ENCODE assay signal across 19 mouse cellular contexts in genomic region chr8:26672486-26673395, GRCm38 (mm10).
DNase-seq lines count a peak whose midpoint lies in the region; ATAC-seq and TF ChIP-seq lines count a peak whose summit lies in the region.
"Had no signal": no experiment of that assay in that cellular context is flagged by ENCODE, and none has a peak within 500 bp of the region (broad histone marks: within the 10 kb centered on the region; RNA-seq: fewer than 3 reads in every experiment).

No protein-coding gene starts in this region.

- no peak overlapping the region for H3K9ac ChIP-seq in forebrain, embryonic 13.5 days
- no peak overlapping the region for H3K9ac ChIP-seq in midbrain, embryonic 16.5 days (ENCODE audit: low read depth, low read length)
- H3K9ac ChIP-seq in limb, embryonic 14.5 days (ENCODE audit: low read depth, low read length, severe bottlenecking): no peak overlapping the region
- H3K9ac ChIP-seq: embryonic facial prominence, embryonic 15.5 days had no signal

- no peak for TF ChIP-seq POLR2A in limb, embryonic 14.5 days (IDR thresholded peaks at IDR 0.05; ENCODE audit: borderline replicate concordance, extremely low read depth, insufficient read depth, insufficient read length)

- H3K9me3 ChIP-seq in forebrain, embryonic 10.5 days: no peaks in the 10 kb centered on the region
- H3K9me3 ChIP-seq in forebrain, embryonic 13.5 days (replicated peaks): no peaks in the 10 kb centered on the region
- no peaks in the 10 kb centered on the region for H3K9me3 ChIP-seq in midbrain, embryonic 10.5 days (replicated peaks)
- H3K9me3 ChIP-seq in midbrain, embryonic 16.5 days (replicated peaks; ENCODE audit: control insufficient read depth, low read length, poor library complexity, severe bottlenecking): no peaks in the 10 kb centered on the region
- H3K9me3 ChIP-seq in limb, embryonic 14.5 days (ENCODE audit: control insufficient read depth, low read length): peaks cover 3% of the 10 kb centered on the region; the same call in 1 of the 2 replicates
- H3K9me3 ChIP-seq: embryonic facial prominence, embryonic 15.5 days had no signal

- H3K4me1 ChIP-seq in forebrain, embryonic 10.5 days: peaks cover 33% of the 10 kb centered on the region
- peaks cover 24% of the 10 kb centered on the region for H3K4me1 ChIP-seq in forebrain, embryonic 13.5 days
- peaks cover 16% of the 10 kb centered on the region for H3K4me1 ChIP-seq in midbrain, embryonic 10.5 days
- no peaks in the 10 kb centered on the region for H3K4me1 ChIP-seq in midbrain, embryonic 16.5 days (ENCODE audit: control insufficient read depth, insufficient read depth, low read length)
- H3K4me1 ChIP-seq in limb, embryonic 14.5 days (ENCODE audit: control insufficient read depth, insufficient read depth, low read length): peaks cover 19% of the 10 kb centered on the region

- peaks cover 17% of the 10 kb centered on the region; the same call in 1 of the 2 replicates for H3K27me3 ChIP-seq in forebrain, embryonic 10.5 days (ENCODE audit: poor library complexity, severe bottlenecking)
- H3K27me3 ChIP-seq in forebrain, embryonic 13.5 days: peaks cover 14% of the 10 kb centered on the region
- H3K27me3 ChIP-seq in midbrain, embryonic 10.5 days (ENCODE audit: low read depth, poor library complexity, severe bottlenecking): no peaks in the 10 kb centered on the region
- H3K27me3 ChIP-seq in midbrain, embryonic 16.5 days (ENCODE audit: control insufficient read depth, insufficient read depth, low read depth, low read length): no peaks in the 10 kb centered on the region
- H3K27me3 ChIP-seq in limb, embryonic 14.5 days (ENCODE audit: control insufficient read depth, insufficient read depth, low read length): no peaks in the 10 kb centered on the region

- no peaks in the 10 kb centered on the region for H3K36me3 ChIP-seq in forebrain, embryonic 10.5 days (replicated peaks)
- no peaks in the 10 kb centered on the region for H3K36me3 ChIP-seq in forebrain, embryonic 13.5 days (ENCODE audit: poor library complexity, severe bottlenecking)
- no peaks in the 10 kb centered on the region for H3K36me3 ChIP-seq in midbrain, embryonic 10.5 days
- H3K36me3 ChIP-seq in midbrain, embryonic 16.5 days (ENCODE audit: control insufficient read depth, insufficient read depth, low read length): no peaks in the 10 kb centered on the region
- H3K36me3 ChIP-seq in limb, embryonic 14.5 days (ENCODE audit: control insufficient read depth, insufficient read depth, low read length): no peaks in the 10 kb centered on the region
- H3K36me3 ChIP-seq: embryonic facial prominence, embryonic 15.5 days had no signal

- ATAC-seq in forebrain, embryonic 13.5 days: no peak
- ATAC-seq in midbrain, embryonic 16.5 days: no peak
- ATAC-seq in limb, embryonic 14.5 days (ENCODE audit: low FRiP score, low read depth): peak; percentile 71
- ATAC-seq: forebrain, embryonic 14.5 days; Patski had no signal

- peak overlapping the region; percentile 61 for H3K27ac ChIP-seq in forebrain, embryonic 10.5 days
- H3K27ac ChIP-seq in forebrain, embryonic 13.5 days: no peak overlapping the region
- H3K27ac ChIP-seq in midbrain, embryonic 10.5 days (replicated peaks): peak overlapping the region; percentile 52
- no peak overlapping the region for H3K27ac ChIP-seq in midbrain, embryonic 16.5 days (ENCODE audit: low read length)
- H3K27ac ChIP-seq in limb, embryonic 14.5 days (replicated peaks; ENCODE audit: low read depth, low read length): no peak overlapping the region
- H3K27ac ChIP-seq: embryonic facial prominence, embryonic 15.5 days; macrophage had no signal

- 37% methylated on average over 9 of the region's 9 CpGs for WGBS in forebrain, embryonic 10.5 days
- 31% methylated on average over 9 of the region's 9 CpGs for WGBS in forebrain, embryonic 13.5 days
- WGBS in midbrain, embryonic 10.5 days: 51% methylated on average over 9 of the region's 9 CpGs
- WGBS in midbrain, embryonic 16.5 days: 46% methylated on average over 9 of the region's 9 CpGs
- WGBS in limb, embryonic 14.5 days: 5% methylated on average over 9 of the region's 9 CpGs

- DNase-seq in forebrain, embryonic 10.5 days (ENCODE audit: extremely low spot score, low spot score): peak; percentile 20
- no peak for DNase-seq in midbrain, embryonic 10.5 days (ENCODE audit: low spot score)
- DNase-seq in limb, embryonic 14.5 days (ENCODE audit: low spot score): peak; percentile 68
- no peak for DNase-seq in cerebellum, adult 8-10 months
- no peak for DNase-seq in spleen, postnatal 10 days (ENCODE audit: low spot score in 2 of 2)
- DNase-seq in adrenal gland, postnatal 4 days (ENCODE audit: low spot score in 2 of 2): no peak
- DNase-seq: cerebellum, adult 18-20 months; gastrocnemius, postnatal 10 days; heart, postnatal 36 days; kidney, postnatal 25 days; lung, adult 18-20 months; right cerebral cortex, postnatal 25 days; thymus, adult 2 months had no signal

- H3K4me2 ChIP-seq in forebrain, embryonic 13.5 days: no peak overlapping the region
- H3K4me2 ChIP-seq in midbrain, embryonic 16.5 days (ENCODE audit: low read length): no peak overlapping the region
- 0 out of 2 replicates have a peak overlapping the region, but pooled peaks have one; percentile 5 for H3K4me2 ChIP-seq in limb, embryonic 14.5 days (replicated peaks; ENCODE audit: low read depth, low read length, severe bottlenecking)
- H3K4me2 ChIP-seq: embryonic facial prominence, embryonic 15.5 days had no signal

- H3K4me3 ChIP-seq in forebrain, embryonic 10.5 days: no peak overlapping the region
- no peak overlapping the region for H3K4me3 ChIP-seq in forebrain, embryonic 13.5 days
- H3K4me3 ChIP-seq in midbrain, embryonic 10.5 days: no peak overlapping the region
- H3K4me3 ChIP-seq in midbrain, embryonic 16.5 days (ENCODE audit: low read depth, low read length): no peak overlapping the region
- no peak overlapping the region for H3K4me3 ChIP-seq in limb, embryonic 14.5 days (replicated peaks; ENCODE audit: low read length)
- H3K4me3 ChIP-seq: embryonic facial prominence, embryonic 15.5 days had no signal

Comparison
In these comparisons a context has a peak if more than half of its experiments do, and no peak if none do; other contexts are left out.
1. H3K27ac ChIP-seq: peak in forebrain, embryonic 10.5 days (single experiment) and midbrain, embryonic 10.5 days (single experiment); none in forebrain, embryonic 13.5 days (single experiment), midbrain, embryonic 16.5 days (single experiment) and limb, embryonic 14.5 days (single experiment).
2. DNase-seq: peak in forebrain, embryonic 10.5 days (single experiment) and limb, embryonic 14.5 days (single experiment); none in midbrain, embryonic 10.5 days (single experiment), cerebellum, adult 8-10 months (single experiment), spleen, postnatal 10 days (0 of 2) and adrenal gland, postnatal 4 days (0 of 2).